ENCODE assay signal across 8 mouse cellular contexts in genomic region chr11:88068411-88069245, GRCm38 (mm10). TPM values are rescaled to one million over a fixed set of nuclear protein-coding genes. Genes with fewer than 3 reads are reported as not detected.
DNase-seq lines count a peak whose midpoint lies in the region; ATAC-seq and TF ChIP-seq lines count a peak whose summit lies in the region.

No protein-coding gene starts in this region.

- TF ChIP-seq CTCF in G1E (IDR thresholded peaks at IDR 0.05; ENCODE audit: low read depth, low read length) = no peak

- peak overlapping the region; percentile 86 for H3K4me2 ChIP-seq in forebrain, embryonic 13.5 days

- under 1% methylated on average over 77 of the region's 92 CpGs for WGBS in forebrain, embryonic 13.5 days

- peak overlapping the region; percentile 98 for H3K27ac ChIP-seq in forebrain, embryonic 13.5 days

- H3K27me3 ChIP-seq in G1E (ENCODE audit: insufficient read depth, low read length) = no peaks in the 10 kb centered on the region
- H3K27me3 ChIP-seq in forebrain, embryonic 13.5 days = no peaks in the 10 kb centered on the region

- peak overlapping the region; percentile 93 for H3K4me3 ChIP-seq in G1E (ENCODE audit: low read depth, low read length)
- peak overlapping the region; percentile 99 for H3K4me3 ChIP-seq in forebrain, embryonic 13.5 days

- peak; percentile 64 for DNase-seq in G1E (ENCODE audit: low spot score)
- DNase-seq in heart, postnatal 4 days = peak; percentile 79
- DNase-seq in layer of hippocampus, postnatal 25 days (ENCODE audit: extremely low spot score in 1 of 2, low spot score in 1 of 2) = peak; percentile 35
- peak; percentile 24 for DNase-seq in retina, postnatal 7 days (ENCODE audit: low read depth, low spot score)
- DNase-seq in urinary bladder, adult 2 months (ENCODE audit: low spot score) = peak; percentile 77

- no peak for ATAC-seq in G1E (ENCODE audit: extremely low read depth, insufficient number of reproducible peaks, low FRiP score, poor library complexity, severe bottlenecking)
- ATAC-seq in cerebellum, adult (ENCODE audit: insufficient number of reproducible peaks, low FRiP score, low TSS enrichment) = peak; percentile 64; the same call in 1 of the 2 replicates
- ATAC-seq in forebrain, embryonic 13.5 days = peak; percentile 81
- ATAC-seq in megakaryocyte, adult 5-6 weeks (ENCODE audit: poor library complexity, severe bottlenecking) = peak; percentile 63

- peaks cover 18% of the 10 kb centered on the region for H3K36me3 ChIP-seq in G1E (replicated peaks)
- peaks cover 9% of the 10 kb centered on the region for H3K36me3 ChIP-seq in forebrain, embryonic 13.5 days (ENCODE audit: poor library complexity, severe bottlenecking)

- H3K4me1 ChIP-seq in G1E (ENCODE audit: insufficient read depth, low read depth, low read length) = peaks cover 42% of the 10 kb centered on the region
- peaks cover 49% of the 10 kb centered on the region for H3K4me1 ChIP-seq in forebrain, embryonic 13.5 days

- H3K9ac ChIP-seq in forebrain, embryonic 13.5 days = peak overlapping the region; percentile 100

- no peaks in the 10 kb centered on the region for H3K9me3 ChIP-seq in G1E (replicated peaks)
- H3K9me3 ChIP-seq in forebrain, embryonic 13.5 days (replicated peaks) = no peaks in the 10 kb centered on the region

RNA-seq across cellular contexts. Expression of gene Vezf1, which starts 0.5 kb away (rescaled TPM):
- 78.3 and 90.9 TPM in 2 replicates for total RNA-seq in G1E (2014; fragmentation: Nextera tagmentation)
- 48.2 and 60.2 TPM in 2 replicates for total RNA-seq in G1E (2017)
- polyA plus RNA-seq in G1E (2012) = 15.8 and 16.8 TPM in 2 replicates
- 65.6 and 72.7 TPM in 2 replicates for polyA plus RNA-seq in forebrain, embryonic 13.5 days (2015; fragmentation: Nextera tagmentation; extraction: Ambion mirVana)
- 10 to 100 TPM; 36.7 to 41.3 TPM for total RNA-seq in heart, postnatal 4 days (2021)
- 10 to 100 TPM; 22.1 TPM for total RNA-seq in layer of hippocampus, postnatal 25 days (2021)
- total RNA-seq in megakaryocyte, adult 5-6 weeks (2015) = 46.4 and 55.3 TPM in 2 replicates
- 22.6 and 25.0 TPM in 2 replicates for total RNA-seq in megakaryocyte, adult 5-6 weeks (2017)
- 33.6 and 47.4 TPM in 2 replicates for polyA plus RNA-seq in urinary bladder, adult 2 months (2012; rRNA removed)

RNA-seq across cellular contexts. Expression of gene Srsf1, which starts 21.5 kb away (rescaled TPM):
- 241 and 257 TPM in 2 replicates for total RNA-seq in G1E (2014; fragmentation: Nextera tagmentation)
- total RNA-seq in G1E (2017) = 397 and 406 TPM in 2 replicates
- polyA plus RNA-seq in G1E (2012) = 293 and 298 TPM in 2 replicates
- polyA plus RNA-seq in forebrain, embryonic 13.5 days (2015; fragmentation: Nextera tagmentation; extraction: Ambion mirVana) = 393 and 402 TPM in 2 replicates
- 100 to 1,000 TPM; 207 to 224 TPM for total RNA-seq in heart, postnatal 4 days (2021)
- 100 to 1,000 TPM; 191 to 221 TPM for total RNA-seq in layer of hippocampus, postnatal 25 days (2021)
- 146 and 156 TPM in 2 replicates for total RNA-seq in megakaryocyte, adult 5-6 weeks (2015)
- total RNA-seq in megakaryocyte, adult 5-6 weeks (2017) = 369 and 388 TPM in 2 replicates
- polyA plus RNA-seq in urinary bladder, adult 2 months (2012; rRNA removed) = 240 and 325 TPM in 2 replicates

RNA-seq across cellular contexts. Expression of gene Cuedc1, which starts 29.2 kb away (rescaled TPM):
- total RNA-seq in G1E (2014; fragmentation: Nextera tagmentation) (29.2 and 36.4 TPM in 2 replicates), G1E (2017) (16.7 and 18.9 TPM in 2 replicates)
- 29.6 and 31.7 TPM in 2 replicates for polyA plus RNA-seq in G1E (2012)
- polyA plus RNA-seq in forebrain, embryonic 13.5 days (2015; fragmentation: Nextera tagmentation; extraction: Ambion mirVana) = 32.8 and 37.4 TPM in 2 replicates
- 10 to 100 TPM; 39.5 to 40.0 TPM for total RNA-seq in heart, postnatal 4 days (2021)
- 10 to 100 TPM; 26.0 to 33.3 TPM for total RNA-seq in layer of hippocampus, postnatal 25 days (2021)
- 0.67 and 0.73 TPM in 2 replicates for total RNA-seq in megakaryocyte, adult 5-6 weeks (2015)
- total RNA-seq in megakaryocyte, adult 5-6 weeks (2017) = 1.3 and 2.2 TPM in 2 replicates
- 62.4 and 86.0 TPM in 2 replicates for polyA plus RNA-seq in urinary bladder, adult 2 months (2012; rRNA removed)

Comparison
In these comparisons a context has a peak if more than half of its experiments do, and no peak if none do; other contexts are left out.
1. DNase-seq: peak in every context shown above with its lines; median percentile 79 in heart, postnatal 4 days; 77 in urinary bladder, adult 2 months; 64 in G1E; 35 in layer of hippocampus, postnatal 25 days; 24 in retina, postnatal 7 days.
2. RNA of gene Cuedc1, which starts 29.2 kb away (total RNA-seq): 39.5 to 40.0 TPM in heart, postnatal 4 days, 16.7 to 36.4 TPM in G1E and 26.0 to 33.3 TPM in layer of hippocampus, postnatal 25 days; 0.67 to 2.2 TPM in megakaryocyte, adult 5-6 weeks; every median in the first group is over 4 times any median in the second.